16 mouse cellular contexts compared by ENCODE assay signal in the genomic region with DNA sequence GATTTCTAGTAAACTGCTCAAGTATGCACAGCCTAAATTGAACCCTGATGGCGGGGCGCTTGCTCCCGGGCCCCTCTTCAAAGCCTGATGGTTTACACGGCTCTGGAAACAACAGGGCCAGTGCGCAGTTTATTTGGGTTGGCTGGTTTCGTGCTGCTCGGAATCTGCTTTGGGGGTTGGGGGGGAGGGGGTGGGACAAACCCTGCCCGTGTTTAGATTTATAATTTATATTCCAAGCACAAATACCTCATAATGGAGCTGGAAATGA. TPM values are rescaled to one million over a fixed set of nuclear protein-coding genes. Genes with fewer than 3 reads are reported as not detected.
DNase-seq lines count a peak whose midpoint lies in the region; ATAC-seq and TF ChIP-seq lines count a peak whose summit lies in the region.
"Had no signal": no experiment of that assay in that cellular context is flagged by ENCODE, and none has a peak within 500 bp of the region (broad histone marks: within the 10 kb centered on the region; RNA-seq: fewer than 3 reads in every experiment).

No protein-coding gene starts in this region.

- no peak for ATAC-seq in forebrain, embryonic 11.5 days (replicated peaks; ENCODE audit: low FRiP score)
- ATAC-seq in intestine, embryonic 14.5 days (replicated peaks; ENCODE audit: low FRiP score, low TSS enrichment, low read depth), result no peak
- ATAC-seq in intestine, postnatal 0 days, result no peak
- no peak for ATAC-seq in intestine, embryonic 16.5 days
- ATAC-seq: liver, embryonic 12.5 days had no signal

- no peak overlapping the region for H3K9ac ChIP-seq in forebrain, embryonic 11.5 days (ENCODE audit: low read length)
- no peak overlapping the region for H3K9ac ChIP-seq in intestine, embryonic 14.5 days (ENCODE audit: low read length)
- H3K9ac ChIP-seq in intestine, postnatal 0 days (ENCODE audit: low read depth, low read length), result no peak overlapping the region
- no peak overlapping the region for H3K9ac ChIP-seq in intestine, embryonic 16.5 days (ENCODE audit: low read depth, low read length)
- H3K9ac ChIP-seq: hindbrain, embryonic 15.5 days; liver, embryonic 12.5 days; midbrain, embryonic 12.5 days had no signal

- no peak for DNase-seq in forebrain, embryonic 10.5 days (ENCODE audit: extremely low spot score, low spot score)
- no peak for DNase-seq in forebrain, embryonic 11.5 days (ENCODE audit: low spot score)
- no peak for DNase-seq in intestine, embryonic 14.5 days (ENCODE audit: low spot score)
- no peak for DNase-seq in embryonic facial prominence, embryonic 10.5 days (ENCODE audit: low spot score)
- DNase-seq in adrenal gland, postnatal 25 days, result no peak
- no peak for DNase-seq in liver
- DNase-seq: adrenal gland, postnatal 10 days; cerebellum, adult 8-10 months; gastrocnemius, postnatal 25 days; lung, postnatal 36 days; thymus, postnatal 25 days had no signal

- no peak overlapping the region for H3K4me2 ChIP-seq in forebrain, embryonic 11.5 days (ENCODE audit: low read depth, low read length, severe bottlenecking)
- no peak overlapping the region for H3K4me2 ChIP-seq in intestine, embryonic 14.5 days (ENCODE audit: low read length)
- H3K4me2 ChIP-seq in intestine, postnatal 0 days (replicated peaks; ENCODE audit: low read depth), result no peak overlapping the region
- no peak overlapping the region for H3K4me2 ChIP-seq in intestine, embryonic 16.5 days (ENCODE audit: low read depth, low read length)
- H3K4me2 ChIP-seq: hindbrain, embryonic 15.5 days; liver, embryonic 12.5 days; midbrain, embryonic 12.5 days had no signal

- WGBS in forebrain, embryonic 10.5 days, result 67% methylated on average over 8 of the region's 8 CpGs
- WGBS in forebrain, embryonic 11.5 days, result 69% methylated on average over 8 of the region's 8 CpGs
- WGBS in intestine, embryonic 14.5 days, result 25% methylated on average over 8 of the region's 8 CpGs
- WGBS in intestine, postnatal 0 days, result 61% methylated on average over 8 of the region's 8 CpGs
- 39% methylated on average over 8 of the region's 8 CpGs for WGBS in embryonic facial prominence, embryonic 10.5 days
- WGBS in intestine, embryonic 16.5 days, result 44% methylated on average over 8 of the region's 8 CpGs

- H3K4me3 ChIP-seq in forebrain, embryonic 10.5 days, result no peak overlapping the region
- no peak overlapping the region for H3K4me3 ChIP-seq in forebrain, embryonic 11.5 days (ENCODE audit: low read depth, low read length)
- no peak overlapping the region for H3K4me3 ChIP-seq in intestine, embryonic 14.5 days (ENCODE audit: low read depth, low read length)
- no peak overlapping the region for H3K4me3 ChIP-seq in intestine, postnatal 0 days (ENCODE audit: low read depth, low read length)
- no peak overlapping the region for H3K4me3 ChIP-seq in embryonic facial prominence, embryonic 10.5 days
- no peak overlapping the region for H3K4me3 ChIP-seq in intestine, embryonic 16.5 days (ENCODE audit: low read length)
- H3K4me3 ChIP-seq: hindbrain, embryonic 15.5 days; liver, embryonic 12.5 days; midbrain, embryonic 12.5 days had no signal

- H3K27ac ChIP-seq in forebrain, embryonic 10.5 days, result peak overlapping the region; percentile 44; the same call in 1 of the 2 replicates
- H3K27ac ChIP-seq in forebrain, embryonic 11.5 days (ENCODE audit: low read depth, low read length), result no peak overlapping the region
- H3K27ac ChIP-seq in intestine, embryonic 14.5 days (ENCODE audit: low read depth), result peak overlapping the region; percentile 47; the same call in 1 of the 2 replicates
- H3K27ac ChIP-seq in intestine, postnatal 0 days (ENCODE audit: low read depth, low read length), result no peak overlapping the region
- H3K27ac ChIP-seq in embryonic facial prominence, embryonic 10.5 days (replicated peaks), result peak overlapping the region; percentile 70
- H3K27ac ChIP-seq in intestine, embryonic 16.5 days (ENCODE audit: low read length), result 0 out of 2 replicates have a peak overlapping the region, but pooled peaks have one; percentile 47
- H3K27ac ChIP-seq: hindbrain, embryonic 15.5 days; liver, embryonic 12.5 days; midbrain, embryonic 12.5 days had no signal

- peaks cover 33% of the 10 kb centered on the region for H3K27me3 ChIP-seq in forebrain, embryonic 10.5 days (ENCODE audit: poor library complexity, severe bottlenecking)
- H3K27me3 ChIP-seq in forebrain, embryonic 11.5 days (ENCODE audit: control insufficient read depth, insufficient read depth, low read length), result peaks cover 3% of the 10 kb centered on the region
- H3K27me3 ChIP-seq in intestine, embryonic 14.5 days (replicated peaks; ENCODE audit: control insufficient read depth, insufficient read depth, low read length), result no peaks in the 10 kb centered on the region
- no peaks in the 10 kb centered on the region for H3K27me3 ChIP-seq in intestine, postnatal 0 days (replicated peaks; ENCODE audit: control insufficient read depth, insufficient read depth, low read length)
- H3K27me3 ChIP-seq in embryonic facial prominence, embryonic 10.5 days (replicated peaks; ENCODE audit: low read depth, poor library complexity, severe bottlenecking), result peaks cover 20% of the 10 kb centered on the region
- no peaks in the 10 kb centered on the region for H3K27me3 ChIP-seq in intestine, embryonic 16.5 days (replicated peaks; ENCODE audit: control insufficient read depth, insufficient read depth, low read length)

- no peaks in the 10 kb centered on the region; the same call in 1 of the 2 replicates for H3K9me3 ChIP-seq in forebrain, embryonic 10.5 days
- no peaks in the 10 kb centered on the region; the same call in 1 of the 2 replicates for H3K9me3 ChIP-seq in forebrain, embryonic 11.5 days (ENCODE audit: control insufficient read depth, low read length)
- H3K9me3 ChIP-seq in intestine, embryonic 14.5 days (ENCODE audit: control insufficient read depth, low read length), result no peaks in the 10 kb centered on the region
- H3K9me3 ChIP-seq in intestine, postnatal 0 days (ENCODE audit: control insufficient read depth), result no peaks in the 10 kb centered on the region
- no peaks in the 10 kb centered on the region for H3K9me3 ChIP-seq in embryonic facial prominence, embryonic 10.5 days
- no peaks in the 10 kb centered on the region for H3K9me3 ChIP-seq in intestine, embryonic 16.5 days (ENCODE audit: control insufficient read depth, low read length)
- H3K9me3 ChIP-seq: hindbrain, embryonic 15.5 days; liver, embryonic 12.5 days; midbrain, embryonic 12.5 days had no signal

- H3K36me3 ChIP-seq in forebrain, embryonic 10.5 days (replicated peaks), result no peaks in the 10 kb centered on the region
- H3K36me3 ChIP-seq in forebrain, embryonic 11.5 days (ENCODE audit: control insufficient read depth, insufficient read depth, low read length), result no peaks in the 10 kb centered on the region
- no peaks in the 10 kb centered on the region for H3K36me3 ChIP-seq in intestine, embryonic 14.5 days (ENCODE audit: control insufficient read depth, insufficient read depth, low read length)
- H3K36me3 ChIP-seq in intestine, postnatal 0 days (ENCODE audit: control insufficient read depth, insufficient read depth), result no peaks in the 10 kb centered on the region
- H3K36me3 ChIP-seq in embryonic facial prominence, embryonic 10.5 days (replicated peaks), result no peaks in the 10 kb centered on the region
- no peaks in the 10 kb centered on the region for H3K36me3 ChIP-seq in intestine, embryonic 16.5 days (ENCODE audit: control insufficient read depth, insufficient read depth, low read length)
- H3K36me3 ChIP-seq: hindbrain, embryonic 15.5 days; liver, embryonic 12.5 days; midbrain, embryonic 12.5 days had no signal

- peaks cover 30% of the 10 kb centered on the region for H3K4me1 ChIP-seq in forebrain, embryonic 10.5 days
- no peaks in the 10 kb centered on the region for H3K4me1 ChIP-seq in forebrain, embryonic 11.5 days (replicated peaks; ENCODE audit: control insufficient read depth, insufficient read depth, low read length)
- H3K4me1 ChIP-seq in intestine, embryonic 14.5 days (replicated peaks; ENCODE audit: control insufficient read depth, insufficient read depth, low read length), result peaks cover 16% of the 10 kb centered on the region
- no peaks in the 10 kb centered on the region for H3K4me1 ChIP-seq in intestine, postnatal 0 days (replicated peaks; ENCODE audit: control insufficient read depth, insufficient read depth, low read length)
- peaks cover 29% of the 10 kb centered on the region for H3K4me1 ChIP-seq in embryonic facial prominence, embryonic 10.5 days
- H3K4me1 ChIP-seq in intestine, embryonic 16.5 days (ENCODE audit: control insufficient read depth, insufficient read depth, low read length), result peaks cover 7% of the 10 kb centered on the region; the same call in 1 of the 2 replicates
- H3K4me1 ChIP-seq: hindbrain, embryonic 15.5 days; midbrain, embryonic 12.5 days had no signal

- no peak for TF ChIP-seq CTCF in intestine, postnatal 0 days (IDR thresholded peaks at IDR 0.05; ENCODE audit: low read depth)

RNA-seq across cellular contexts. Expression of a gene that starts 24.2 kb away (rescaled TPM):
- polyA plus RNA-seq in forebrain, embryonic 10.5 days (2016; fragmentation: Nextera tagmentation; extraction: Ambion mirVana), result 9.3 and 10.4 TPM in 2 replicates
- 12.4 and 13.7 TPM in 2 replicates for polyA plus RNA-seq in forebrain, embryonic 11.5 days (2014; fragmentation: Nextera tagmentation; extraction: Ambion mirVana)
- 20.0 and 21.6 TPM in 2 replicates for polyA plus RNA-seq in intestine, embryonic 14.5 days (2014; fragmentation: Nextera tagmentation; extraction: Ambion mirVana)
- 13.8 and 17.3 TPM in 2 replicates for polyA plus RNA-seq in intestine, postnatal 0 days (2015; fragmentation: Nextera tagmentation; extraction: Ambion mirVana)
- polyA plus RNA-seq in embryonic facial prominence, embryonic 10.5 days (2016; fragmentation: Nextera tagmentation; extraction: Ambion mirVana), result 7.3 and 7.4 TPM in 2 replicates
- 7.8 and 13.9 TPM in 2 replicates for polyA plus RNA-seq in intestine, embryonic 16.5 days (2015; fragmentation: Nextera tagmentation; extraction: Ambion mirVana)
- total RNA-seq in adrenal gland, postnatal 25 days (2021), result 1.6 and 2.3 TPM in 2 replicates

RNA-seq across cellular contexts. Expression of a gene that starts 46.2 kb away (rescaled TPM):
- polyA plus RNA-seq in forebrain, embryonic 10.5 days (2016; fragmentation: Nextera tagmentation; extraction: Ambion mirVana), result 0.59 and 0.93 TPM in 2 replicates
- 0.72 and 1.00 TPM in 2 replicates for polyA plus RNA-seq in forebrain, embryonic 11.5 days (2014; fragmentation: Nextera tagmentation; extraction: Ambion mirVana)
- 3.8 and 4.8 TPM in 2 replicates for polyA plus RNA-seq in intestine, embryonic 14.5 days (2014; fragmentation: Nextera tagmentation; extraction: Ambion mirVana)
- 1.5 and 1.6 TPM in 2 replicates for polyA plus RNA-seq in intestine, postnatal 0 days (2015; fragmentation: Nextera tagmentation; extraction: Ambion mirVana)
- polyA plus RNA-seq in embryonic facial prominence, embryonic 10.5 days (2016; fragmentation: Nextera tagmentation; extraction: Ambion mirVana), result 0.47 and 0.95 TPM in 2 replicates
- polyA plus RNA-seq in intestine, embryonic 16.5 days (2015; fragmentation: Nextera tagmentation; extraction: Ambion mirVana), result 2.7 and 3.1 TPM in 2 replicates
- 2.1 and 2.8 TPM in 2 replicates for total RNA-seq in adrenal gland, postnatal 25 days (2021)

Comparison
In these comparisons a context has a peak if more than half of its experiments do, and no peak if none do; other contexts are left out.
1. H3K27ac ChIP-seq: peak in forebrain, embryonic 10.5 days (single experiment), intestine, embryonic 14.5 days (single experiment), embryonic facial prominence, embryonic 10.5 days (single experiment) and intestine, embryonic 16.5 days (single experiment); none in forebrain, embryonic 11.5 days (single experiment) and intestine, postnatal 0 days (single experiment).